Mouse (Mus musculus): ENCODE measurements around the gene Macrod2.

DNA sequence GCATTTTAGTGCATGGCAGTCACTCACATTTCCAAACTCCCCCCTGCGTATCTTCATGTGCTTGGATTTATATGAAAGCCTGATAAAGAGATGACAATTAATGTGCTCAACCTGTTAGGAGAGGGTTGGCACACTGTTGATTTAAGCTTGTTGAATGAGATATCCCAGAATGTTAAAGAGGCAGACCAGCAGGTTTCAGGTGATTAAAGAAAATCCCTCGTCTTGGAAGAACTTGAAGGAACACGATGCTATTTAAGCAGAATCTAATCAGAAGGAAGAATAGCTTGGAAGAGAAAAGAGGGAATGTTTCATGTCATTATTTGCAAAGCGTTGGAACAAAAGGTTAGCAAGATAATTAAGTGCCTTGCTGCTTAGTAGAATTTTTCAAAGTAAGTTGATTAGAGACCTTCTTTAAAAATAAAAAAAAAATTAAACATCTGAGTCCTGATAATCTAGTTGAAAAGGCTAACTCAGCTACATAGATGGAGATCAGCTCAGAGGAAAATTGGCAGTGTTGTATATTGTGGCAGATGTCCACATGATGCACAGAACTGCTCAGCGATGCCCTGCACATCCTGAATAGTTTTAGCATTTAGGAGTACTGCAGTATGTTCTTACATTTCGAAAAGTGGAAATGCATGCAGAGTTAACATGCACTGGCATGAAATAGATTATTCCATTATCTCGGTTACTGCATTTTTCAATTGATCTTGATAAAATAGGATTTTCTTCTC, 518.7 kb downstream of the Macrod2 start:
- TF ChIP-seq CEBPB (IDR thresholded peaks at IDR 0.05; ENCODE audit: low read depth): no peak
- TF ChIP-seq CTCF (IDR thresholded peaks at IDR 0.05; ENCODE audit: control insufficient read depth, insufficient read depth, insufficient read length): no peak
- no peak for TF ChIP-seq MYOG (IDR thresholded peaks at IDR 0.05; ENCODE audit: control insufficient read depth, extremely low read depth, insufficient read length)

All from C2C12 (cell line).